Mouse (Mus musculus) adrenal gland, adult 8-10 months (tissue): ENCODE measurements around the gene Zfp691. TPM values are rescaled to one million over a fixed set of nuclear protein-coding genes. Genes with fewer than 3 reads are reported as not detected.
A peak's percentile ranks its signal among the peaks of the same experiment; 100 is the strongest.

ENCODE experiments used
- DNase-seq: peaks from one replicate; pipeline ENCODE4 v3.0.0; 2022
- microRNA-seq, 2 experiments: library from miRNA; unstranded; fragments of <30 nt; microRNA quantifications; one replicate each; pipeline ENCODE4 v1.2.0; 2022
- total RNA-seq, 4 experiments: library from RNA; stranded (reverse); gene quantifications; 2 replicates each; pipeline ENCODE4 v1.2.4; 2022

The Zfp691 gene
- total RNA-seq, 4 experiments from 2014 or later = 11.7 to 14.2 (median 12.9) TPM

DNA sequence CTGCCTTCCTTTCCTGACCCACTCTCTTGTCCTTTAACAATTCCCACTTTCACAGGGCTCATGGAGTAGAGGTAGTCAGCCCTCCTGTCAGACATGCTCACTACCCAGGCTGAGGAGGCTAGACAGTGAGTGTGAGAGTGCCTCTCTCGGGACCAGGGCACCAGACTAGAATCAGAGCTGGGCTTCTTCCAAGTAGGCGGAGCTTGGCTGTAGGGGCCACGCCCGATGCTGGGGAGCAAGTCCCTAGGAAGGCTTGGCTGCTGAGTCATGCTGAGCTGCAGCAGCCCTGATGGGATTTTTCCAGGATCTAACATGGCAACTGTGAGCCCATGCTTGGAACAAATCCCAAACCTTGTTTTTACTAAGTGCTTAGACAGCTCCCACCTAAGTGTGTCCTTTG lies 52.7 kb downstream of the Zfp691 start:
- DNase-seq = peak; percentile 90

DNA sequence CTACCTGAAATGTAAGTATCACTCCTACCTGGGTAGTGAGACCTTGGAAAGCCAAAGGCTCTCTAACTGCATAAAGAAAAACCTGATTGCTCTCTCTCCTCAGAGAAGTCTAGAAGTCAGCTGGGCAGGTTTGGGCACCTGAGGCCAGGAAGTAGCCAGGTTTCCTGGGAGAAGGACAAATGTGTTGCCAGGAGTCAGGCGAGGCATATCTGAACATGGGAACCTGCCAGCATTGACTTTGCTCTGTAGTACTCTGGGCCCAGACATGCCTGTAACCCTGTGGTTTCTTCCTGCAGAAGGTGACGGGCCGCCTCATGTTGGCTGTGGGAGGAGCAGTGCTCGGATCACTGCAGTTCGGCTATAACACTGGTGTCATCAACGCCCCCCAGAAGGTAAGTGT lies 53.9 kb downstream of the Zfp691 start:
- no peak for DNase-seq

Small RNAs within 50 kb of the gene (microRNA-seq; reads per million reads assigned to microRNA genes)
- 0 reads per million in 2 experiments for gene Mir1957a

Other genes with a start within 250 kb of the Zfp691 start
- not detected for gene Olfr1328, start 235.6 kb downstream of the Zfp691 start, total RNA-seq
- gene Lao1, start 212.6 kb downstream of the Zfp691 start, total RNA-seq = not detected
- gene Slc2a1, start 65.5 kb downstream of the Zfp691 start, total RNA-seq = 10 to 100 TPM; 22.2 to 27.9 (median 26.0) TPM
- gene Ermap, start 15.8 kb upstream of the Zfp691 start, total RNA-seq = under 1 TPM; 0.06 to 0.87 (median 0.39) TPM
- gene Svbp, start 21.1 kb upstream of the Zfp691 start, total RNA-seq = 10 to 100 TPM; 15.8 to 25.3 (median 17.1) TPM
- under 1 TPM in 2 of 4 experiments, not detected in 2; 0.30 to 0.62 TPM for gene Tmem269, start 44.0 kb upstream of the Zfp691 start, total RNA-seq
- gene AU022252, start 58.5 kb upstream of the Zfp691 start, total RNA-seq = 10 to 100 TPM; 19.4 to 42.9 (median 27.2) TPM
- 10 to 100 TPM; 26.1 to 35.2 (median 28.6) TPM for gene P3h1, start 58.7 kb upstream of the Zfp691 start, total RNA-seq
- under 1 TPM in 3 of 4 experiments, not detected in 1; 0.06 to 0.40 (median 0.28) TPM for gene Cldn19, start 81.2 kb upstream of the Zfp691 start, total RNA-seq
- 100 to 1,000 TPM; 443 to 619 (median 512) TPM for gene Ybx1, start 120.4 kb upstream of the Zfp691 start, total RNA-seq
- 10 to 100 TPM; 17.7 to 25.4 (median 24.3) TPM for gene Ppih, start 146.4 kb upstream of the Zfp691 start, total RNA-seq
- 10 to 100 TPM; 15.6 to 33.1 (median 20.5) TPM for gene Ccdc30, start 241.3 kb upstream of the Zfp691 start, total RNA-seq
- 10 to 100 TPM; 47.3 to 58.1 (median 49.5) TPM for gene Ppcs, start 248.2 kb upstream of the Zfp691 start, total RNA-seq
- 1 to 10 TPM; 3.7 to 9.4 (median 6.6) TPM for gene Zmynd12, start 248.6 kb upstream of the Zfp691 start, total RNA-seq